Mouse (Mus musculus): ENCODE measurements around the gene Cdon. TPM values are rescaled to one million over a fixed set of nuclear protein-coding genes. Genes with fewer than 3 reads are reported as not detected.

Gene Cdon
- polyA plus RNA-seq, 2 experiments = 39.6 to 83.7 TPM

DNA sequence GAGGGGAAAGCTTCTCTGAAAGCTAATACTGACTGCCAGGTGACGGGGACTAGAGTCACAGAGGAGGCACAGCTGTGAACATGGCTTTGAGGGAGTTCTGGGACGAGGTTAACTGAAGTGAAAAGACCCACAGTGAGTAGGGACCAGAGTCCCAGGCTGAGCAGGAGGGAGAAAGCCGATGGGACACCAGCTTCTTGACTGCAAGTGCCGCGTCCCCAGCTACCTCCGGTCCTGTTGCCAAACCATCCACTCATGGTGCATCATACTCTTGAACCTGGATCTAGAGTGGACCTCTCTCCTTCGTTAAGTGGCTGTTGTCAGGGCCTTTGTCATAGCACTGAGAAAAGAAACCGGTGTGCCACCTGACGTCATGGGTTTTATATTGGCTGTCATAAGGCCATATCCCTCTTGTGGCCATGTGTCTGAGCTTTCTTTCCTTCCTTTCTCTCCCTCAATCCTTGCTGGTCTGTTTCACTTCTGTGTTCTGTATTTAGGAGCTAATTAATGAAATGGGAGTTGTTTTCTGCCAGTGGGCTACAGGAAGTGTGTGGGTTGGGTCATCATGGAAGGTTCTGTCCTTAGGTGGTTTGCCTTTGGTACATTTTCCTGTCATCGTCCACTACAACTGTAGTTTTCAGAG lies 81.6 kb downstream of the Cdon start:
- Histone ChIP-seq H3K4me1 (ENCODE audit: control insufficient read depth, insufficient read depth, low read length) (peaks cover 4% of the 10 kb centered on the region; the same call in 1 of the 2 replicates), H3K9me3 (ENCODE audit: control insufficient read depth, low read length) (no peaks in the 10 kb centered on the region), H3K9ac (ENCODE audit: low read depth, low read length, severe bottlenecking) (no peak overlapping the region), H3K4me2 (replicated peaks; ENCODE audit: low read depth, low read length, severe bottlenecking) (no peak overlapping the region), H3K36me3 (ENCODE audit: control insufficient read depth, insufficient read depth, low read length) (peaks cover 87% of the 10 kb centered on the region), H3K4me3 (replicated peaks; ENCODE audit: low read length) (no peak overlapping the region), H3K27ac (replicated peaks; ENCODE audit: low read depth, low read length) (no peak overlapping the region), H3K27me3 (ENCODE audit: control insufficient read depth, insufficient read depth, low read length) (no peaks in the 10 kb centered on the region)
- WGBS = 85% methylated on average over 10 of the region's 10 CpGs
- ATAC-seq (ENCODE audit: low FRiP score, low read depth) (no peak), DNase-seq (ENCODE audit: low spot score) (no peak)
- no peak for TF ChIP-seq POLR2A (IDR thresholded peaks at IDR 0.05; ENCODE audit: borderline replicate concordance, extremely low read depth, insufficient read depth, insufficient read length)

GRCm38 (mm10) chr9:35508234-35508633 lies 87.3 kb downstream of the Cdon start:
- peak; percentile 69 for DNase-seq (ENCODE audit: low spot score)
- peaks cover 35% of the 10 kb centered on the region for H3K36me3 ChIP-seq (ENCODE audit: control insufficient read depth, insufficient read depth, low read length)

GRCm38 (mm10) chr9:35513900-35514299 lies 93.0 kb downstream of the Cdon start:
- WGBS = 87% methylated on average over 4 of the region's 4 CpGs
- H3K27me3 ChIP-seq (ENCODE audit: control insufficient read depth, insufficient read depth, low read length) = no peaks in the 10 kb centered on the region
- ATAC-seq (ENCODE audit: low FRiP score, low read depth) (no peak), DNase-seq (ENCODE audit: low spot score) (no peak)
- H3K4me2 ChIP-seq (replicated peaks; ENCODE audit: low read depth, low read length, severe bottlenecking) = no peak overlapping the region
- H3K27ac ChIP-seq (replicated peaks; ENCODE audit: low read depth, low read length) = no peak overlapping the region
- peaks cover 3% of the 10 kb centered on the region; the same call in 1 of the 2 replicates for H3K4me1 ChIP-seq (ENCODE audit: control insufficient read depth, insufficient read depth, low read length)
- H3K9ac ChIP-seq (ENCODE audit: low read depth, low read length, severe bottlenecking) = no peak overlapping the region
- H3K36me3 ChIP-seq (ENCODE audit: control insufficient read depth, insufficient read depth, low read length) = no peaks in the 10 kb centered on the region
- H3K4me3 ChIP-seq (replicated peaks; ENCODE audit: low read length) = no peak overlapping the region
- H3K9me3 ChIP-seq (ENCODE audit: control insufficient read depth, low read length) = no peaks in the 10 kb centered on the region
- TF ChIP-seq POLR2A (IDR thresholded peaks at IDR 0.05; ENCODE audit: borderline replicate concordance, extremely low read depth, insufficient read depth, insufficient read length) = no peak

More at GRCm38 (mm10) chr9:35508234-35508633, 87.3 kb downstream of the Cdon start:
- 29% methylated on average over 8 of the region's 8 CpGs for WGBS
- H3K9ac ChIP-seq (ENCODE audit: low read depth, low read length, severe bottlenecking) = no peak overlapping the region
- H3K4me2 ChIP-seq (replicated peaks; ENCODE audit: low read depth, low read length, severe bottlenecking) = no peak overlapping the region
- no peak overlapping the region for H3K4me3 ChIP-seq (replicated peaks; ENCODE audit: low read length)
- peak; percentile 65 for ATAC-seq (ENCODE audit: low FRiP score, low read depth)
- no peaks in the 10 kb centered on the region for H3K9me3 ChIP-seq (ENCODE audit: control insufficient read depth, low read length)
- H3K27ac ChIP-seq (replicated peaks; ENCODE audit: low read depth, low read length) = peak overlapping the region; percentile 79
- TF ChIP-seq POLR2A (IDR thresholded peaks at IDR 0.05; ENCODE audit: borderline replicate concordance, extremely low read depth, insufficient read depth, insufficient read length) = no peak
- peaks cover 18% of the 10 kb centered on the region for H3K4me1 ChIP-seq (ENCODE audit: control insufficient read depth, insufficient read depth, low read length)
- no peaks in the 10 kb centered on the region for H3K27me3 ChIP-seq (ENCODE audit: control insufficient read depth, insufficient read depth, low read length)

GRCm38 (mm10) chr9:35516182-35516581 lies 95.3 kb downstream of the Cdon start:
- peaks cover 6% of the 10 kb centered on the region for H3K4me1 ChIP-seq (ENCODE audit: control insufficient read depth, insufficient read depth, low read length)
- DNase-seq (ENCODE audit: low spot score) = no peak
- no peak overlapping the region for H3K4me3 ChIP-seq (replicated peaks; ENCODE audit: low read length)
- no peak overlapping the region for H3K9ac ChIP-seq (ENCODE audit: low read depth, low read length, severe bottlenecking)
- no peak for TF ChIP-seq POLR2A (IDR thresholded peaks at IDR 0.05; ENCODE audit: borderline replicate concordance, extremely low read depth, insufficient read depth, insufficient read length)
- no peak for ATAC-seq (ENCODE audit: low FRiP score, low read depth)
- no peaks in the 10 kb centered on the region for H3K9me3 ChIP-seq (ENCODE audit: control insufficient read depth, low read length)
- no peak overlapping the region for H3K27ac ChIP-seq (replicated peaks; ENCODE audit: low read depth, low read length)
- H3K27me3 ChIP-seq (ENCODE audit: control insufficient read depth, insufficient read depth, low read length) = no peaks in the 10 kb centered on the region
- H3K36me3 ChIP-seq (ENCODE audit: control insufficient read depth, insufficient read depth, low read length) = no peaks in the 10 kb centered on the region
- 86% methylated on average over 5 of the region's 5 CpGs for WGBS
- H3K4me2 ChIP-seq (replicated peaks; ENCODE audit: low read depth, low read length, severe bottlenecking) = no peak overlapping the region

- WGBS = 91% methylated on average over 15 of the region's 16 CpGs
- DNase-seq (ENCODE audit: low spot score) (no peak), ATAC-seq (ENCODE audit: low FRiP score, low read depth) (no peak)
- Histone ChIP-seq H3K9me3 (ENCODE audit: control insufficient read depth, low read length) (no peaks in the 10 kb centered on the region), H3K4me3 (replicated peaks; ENCODE audit: low read length) (no peak overlapping the region), H3K27ac (replicated peaks; ENCODE audit: low read depth, low read length) (no peak overlapping the region), H3K27me3 (ENCODE audit: control insufficient read depth, insufficient read depth, low read length) (no peaks in the 10 kb centered on the region), H3K4me1 (ENCODE audit: control insufficient read depth, insufficient read depth, low read length) (peaks cover 10% of the 10 kb centered on the region), H3K36me3 (ENCODE audit: control insufficient read depth, insufficient read depth, low read length) (no peaks in the 10 kb centered on the region), H3K4me2 (replicated peaks; ENCODE audit: low read depth, low read length, severe bottlenecking) (no peak overlapping the region), H3K9ac (ENCODE audit: low read depth, low read length, severe bottlenecking) (no peak overlapping the region)
- TF ChIP-seq POLR2A (IDR thresholded peaks at IDR 0.05; ENCODE audit: borderline replicate concordance, extremely low read depth, insufficient read depth, insufficient read length) = no peak
Observed at GRCm38 (mm10) chr9:35516711-35517110, 95.8 kb downstream of the Cdon start.

Measured in limb, embryonic 14.5 days (tissue).